Mouse (Mus musculus) ES-Bruce4 (cell line): ENCODE measurements at regions not wholly inside any gene's neighbourhood (a gene's known extent, or its start where the extent isn't known, plus 50 kb on each side); places are given as distances from the start of the nearest gene placed in this dataset.

Source experiments
- CTCF ChIP-seq: IDR thresholded peaks from one replicate; pipeline ENCODE4 v1.8.1; 2011; ENCODE audit warnings: low read depth, low read length
- EP300 ChIP-seq: IDR thresholded peaks from 2 replicates; pipeline ENCODE4 v1.6.1; 2011; ENCODE audit warnings: low read depth, low read length; ENCODE audit not compliant: insufficient read depth
- POLR2A ChIP-seq: IDR thresholded peaks from one replicate; pipeline ENCODE4 v1.8.1; 2011; ENCODE audit warnings: low read length; ENCODE audit not compliant: insufficient read depth

- TF ChIP-seq CTCF (no peak), EP300 (no peak), POLR2A (no peak)
Observed at GRCm38 (mm10) chr13:80949133-80949697, 66.0 kb downstream of the Arrdc3 start.
